ENCODE assay signal across 13 mouse cellular contexts in genomic region chr11:98459071-98459741, GRCm38 (mm10). TPM values are rescaled to one million over a fixed set of nuclear protein-coding genes. Genes with fewer than 3 reads are reported as not detected.
A peak's percentile ranks its signal among the peaks of the same experiment; 100 is the strongest.
DNase-seq lines count a peak whose midpoint lies in the region; ATAC-seq lines count a peak whose summit lies in the region.
"Had no signal": no experiment of that assay in that cellular context is flagged by ENCODE, and none has a peak within 500 bp of the region (broad histone marks: within the 10 kb centered on the region; RNA-seq: fewer than 3 reads in every experiment).

No protein-coding gene starts in this region.

- peak; percentile 55 for DNase-seq in CD4-positive, CD25-positive, alpha-beta regulatory T cell, adult 2 months (ENCODE audit: low read depth, low spot score)
- DNase-seq in testis, postnatal 14 days (ENCODE audit: low spot score), result peak; percentile 51
- DNase-seq in testis, postnatal 10 days (ENCODE audit: low spot score), result no peak
- DNase-seq in spleen, postnatal 36 days (ENCODE audit: low spot score in 2 of 2), result peak; percentile 89 to 91
- no peak for DNase-seq in left cerebral cortex, adult 18-20 months (ENCODE audit: low spot score in 2 of 2)
- DNase-seq in frontal cortex, postnatal 25 days (ENCODE audit: low spot score in 2 of 2), result no peak
- DNase-seq: kidney, postnatal 10 days; layer of hippocampus, postnatal 36 days; lung, postnatal 4 days had no signal

- no peak for ATAC-seq in CD4-positive, CD25-positive, alpha-beta regulatory T cell, adult 4 months
- ATAC-seq in frontal cortex, adult (ENCODE audit: low TSS enrichment), result no peak
- ATAC-seq: forebrain, embryonic 16.5 days had no signal

RNA-seq across cellular contexts. Expression of gene Grb7, which starts 13.0 kb away (rescaled TPM):
- polyA plus RNA-seq in CD4-positive, CD25-positive, alpha-beta regulatory T cell, adult 4 months (2017; shearing (Covaris generic)), result 1 to 10 TPM; 3.6 to 6.2 TPM
- 1 to 10 TPM; 3.6 to 4.3 TPM for total RNA-seq in left cerebral cortex, adult 18-20 months (2021)
- total RNA-seq: common myeloid progenitor, adult 5-6 weeks had no signal

RNA-seq across cellular contexts. Expression of gene Mien1, which starts 20.4 kb away (rescaled TPM):
- 100 to 1,000 TPM; 150 to 155 TPM for polyA plus RNA-seq in CD4-positive, CD25-positive, alpha-beta regulatory T cell, adult 4 months (2017; shearing (Covaris generic))
- 100 to 1,000 TPM; 104 to 110 TPM for total RNA-seq in left cerebral cortex, adult 18-20 months (2021)

RNA-seq across cellular contexts. Expression of gene Erbb2, which starts 46.9 kb away (rescaled TPM):
- polyA plus RNA-seq in CD4-positive, CD25-positive, alpha-beta regulatory T cell, adult 4 months (2017; shearing (Covaris generic)), result under 1 TPM; 0.07 to 0.23 TPM
- 1 to 10 TPM; 2.0 to 2.2 TPM for total RNA-seq in left cerebral cortex, adult 18-20 months (2021)
- total RNA-seq: common myeloid progenitor, adult 5-6 weeks had no signal

RNA-seq across cellular contexts. Expression of gene Pgap3, which starts 58.9 kb away (rescaled TPM):
- polyA plus RNA-seq in CD4-positive, CD25-positive, alpha-beta regulatory T cell, adult 4 months (2017; shearing (Covaris generic)), result 10 to 100 TPM in 1 of 2 experiments, 1 to 10 TPM in 1; 6.7 to 11.6 TPM
- total RNA-seq in left cerebral cortex, adult 18-20 months (2021), result 10 to 100 TPM in 1 of 2 experiments, 1 to 10 TPM in 1; 9.4 to 10.3 TPM

Comparison
In these comparisons a context has a peak if more than half of its experiments do, and no peak if none do; other contexts are left out.
1. DNase-seq: peak in CD4-positive, CD25-positive, alpha-beta regulatory T cell, adult 2 months (single experiment), testis, postnatal 14 days (single experiment) and spleen, postnatal 36 days (2 of 2); none in testis, postnatal 10 days (single experiment), left cerebral cortex, adult 18-20 months (0 of 2) and frontal cortex, postnatal 25 days (0 of 2).